Mouse (Mus musculus): ENCODE data around the gene Ifnlr1. TPM values are rescaled to one million over a fixed set of nuclear protein-coding genes. Genes with fewer than 3 reads are reported as not detected.
"Not testable (repeated sequence)": the region's sequence is repeated elsewhere in the genome, so short reads cannot be mapped to it uniquely, and the experiment has no call there.

Gene Ifnlr1
- polyA plus RNA-seq, 1 experiment, result 8.0 TPM

DNA sequence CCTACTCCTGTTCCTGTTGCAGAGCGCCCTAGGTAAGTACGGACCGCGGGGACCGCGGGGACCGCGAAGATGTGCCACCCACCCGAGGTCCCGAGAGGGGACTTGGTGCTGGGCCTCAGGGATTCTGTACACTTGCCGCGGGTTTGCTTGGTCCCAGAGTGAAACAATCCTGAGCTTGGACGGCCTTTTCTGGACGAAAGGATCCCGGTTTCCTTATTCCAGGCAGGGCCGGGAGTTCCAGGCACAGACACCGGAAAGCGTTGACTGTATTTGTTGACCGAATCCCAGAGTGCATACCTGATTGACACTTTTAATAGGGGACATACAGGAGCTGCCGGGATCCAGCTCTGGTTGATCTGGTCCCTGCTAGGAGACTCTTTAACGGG is 474 bp downstream of the Ifnlr1 start:
- DNase-seq (ENCODE audit: low spot score), result no peak

DNA sequence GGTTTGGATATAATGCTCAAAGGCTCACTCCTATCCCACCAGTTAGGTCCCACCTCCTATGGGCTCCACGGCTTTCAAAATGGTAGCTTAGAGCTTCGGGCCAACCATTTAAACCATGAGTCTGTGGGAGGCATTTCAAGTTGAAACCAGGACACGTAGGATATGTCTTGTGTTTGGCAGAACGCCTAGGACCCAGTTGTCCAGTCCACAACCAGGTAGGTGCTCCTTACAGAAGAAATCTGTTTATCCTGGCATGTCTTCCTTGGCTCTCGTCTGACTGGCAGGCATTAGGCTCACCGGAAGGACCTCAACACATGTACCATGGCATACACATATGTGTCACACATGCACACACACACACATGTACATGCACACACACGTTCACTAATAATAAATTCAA is 3.7 kb downstream of the Ifnlr1 start:
- no peak for DNase-seq (ENCODE audit: low spot score)

DNA sequence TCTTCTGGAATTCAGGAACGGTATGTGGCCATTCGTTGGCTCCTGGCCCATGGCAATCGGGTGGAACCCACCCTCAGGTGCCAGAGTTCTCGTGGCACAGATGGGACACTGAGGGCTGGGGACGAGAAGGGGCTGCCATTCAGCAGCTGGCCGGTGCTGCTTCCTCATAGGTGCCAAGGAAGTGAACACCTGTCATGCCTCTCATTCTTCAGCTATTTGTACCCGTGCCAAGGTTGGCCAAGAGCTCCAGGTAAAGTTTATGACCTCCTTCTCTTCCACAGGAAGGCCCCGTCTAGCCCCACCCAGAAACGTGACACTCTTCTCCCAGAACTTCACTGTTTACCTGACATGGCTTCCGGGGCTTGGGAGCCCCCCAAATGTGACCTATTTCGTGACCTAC is 4.2 kb downstream of the Ifnlr1 start:
- DNase-seq (ENCODE audit: low spot score), result no peak

DNA sequence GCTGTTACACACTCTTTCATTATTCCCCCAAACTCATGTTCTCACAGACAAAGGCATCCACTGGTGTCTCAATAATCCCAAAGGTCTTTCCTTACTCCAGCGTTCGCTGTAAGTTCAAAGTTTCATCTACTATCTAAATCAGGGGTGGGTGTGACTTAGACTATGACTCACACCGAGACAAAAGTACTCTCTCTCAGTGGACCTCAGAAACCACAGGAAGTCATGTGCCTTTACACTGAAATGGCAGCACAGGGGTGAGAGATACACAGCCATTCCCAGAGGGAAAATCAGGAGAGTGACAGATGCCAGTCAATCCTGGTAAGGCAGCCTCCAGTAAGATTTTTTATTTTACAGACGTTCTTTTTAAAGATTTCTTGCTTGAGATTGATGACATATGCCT is 6.8 kb downstream of the Ifnlr1 start:
- no peak for DNase-seq (ENCODE audit: low spot score)

DNA sequence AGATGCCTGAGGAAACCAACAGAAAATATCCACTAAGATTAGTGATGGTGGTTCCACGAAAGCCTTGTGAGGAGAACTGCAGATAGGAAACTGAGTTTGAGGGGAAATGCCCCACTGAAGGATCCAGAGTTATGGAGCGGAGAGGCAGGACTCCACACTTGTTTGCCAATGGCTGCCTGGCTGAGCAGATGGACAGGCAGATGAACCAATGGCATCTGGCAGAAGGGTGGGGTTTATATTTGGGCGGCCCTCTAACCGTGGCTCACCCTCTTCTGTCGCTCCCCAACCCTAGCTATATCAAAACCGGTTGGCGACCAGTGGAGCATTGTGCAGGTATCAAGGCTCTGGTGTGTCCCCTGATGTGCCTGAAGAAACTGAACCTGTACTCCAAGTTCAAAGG is 12.4 kb downstream of the Ifnlr1 start:
- DNase-seq (ENCODE audit: low spot score), result no peak

DNA sequence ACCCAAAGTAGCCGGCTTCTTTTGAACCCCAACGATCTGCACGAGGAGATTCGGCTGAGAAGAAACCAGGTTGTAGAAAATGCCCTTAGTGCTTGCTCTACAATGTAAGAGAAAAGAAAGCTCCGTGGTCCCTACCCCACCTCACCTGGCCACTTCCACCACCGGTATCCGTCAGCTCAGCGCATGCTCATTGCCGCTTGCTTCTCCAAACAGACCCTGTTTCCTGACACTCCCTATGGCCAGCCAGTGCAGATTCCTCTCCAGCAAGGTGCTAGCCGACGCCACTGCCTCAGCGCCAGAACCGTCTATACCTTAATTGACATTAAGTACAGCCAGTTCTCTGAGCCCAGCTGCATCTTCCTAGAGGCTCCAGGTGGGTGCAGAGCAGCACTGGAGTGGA is 17.4 kb downstream of the Ifnlr1 start:
- DNase-seq (ENCODE audit: low spot score), result no peak

DNA sequence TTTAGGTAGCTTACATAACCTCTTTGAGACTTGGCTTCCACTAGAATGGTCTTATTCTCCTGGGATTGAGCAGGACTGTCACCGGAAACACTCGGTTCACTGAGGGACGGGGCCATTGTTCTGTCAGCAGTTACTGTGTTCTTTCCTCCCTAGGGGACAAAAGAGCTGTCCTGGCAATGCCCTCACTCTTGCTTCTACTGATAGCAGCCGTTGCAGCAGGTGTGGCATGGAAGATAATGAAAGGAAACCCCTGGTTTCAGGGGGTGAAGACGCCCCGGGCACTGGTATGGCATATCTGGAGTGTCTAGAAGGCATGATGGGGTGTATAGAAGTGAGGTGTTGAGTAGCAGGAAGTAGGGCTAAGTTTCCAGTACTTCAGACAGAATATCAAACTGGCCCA is 17.9 kb downstream of the Ifnlr1 start:
- DNase-seq (ENCODE audit: low spot score), result no peak

DNA sequence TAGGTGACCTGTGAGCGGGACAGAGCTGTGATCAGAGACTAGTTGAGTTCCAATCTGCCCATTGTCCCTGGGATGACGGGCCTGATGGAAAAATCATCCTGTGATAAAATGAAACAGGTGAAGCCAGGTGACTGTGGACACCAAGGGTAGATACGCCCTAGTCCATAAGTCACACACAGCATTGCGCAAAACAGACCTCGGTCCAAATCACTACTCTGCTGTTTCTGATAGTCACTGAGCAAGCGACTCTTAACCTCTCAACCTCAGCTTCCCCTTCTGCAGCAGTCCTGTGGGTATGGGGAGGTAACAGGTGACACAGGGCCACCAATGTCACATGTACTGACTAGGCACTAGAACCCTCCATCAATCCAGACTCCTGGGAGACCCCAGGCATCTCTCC is 20.0 kb downstream of the Ifnlr1 start:
- DNase-seq (ENCODE audit: low spot score), result no peak

DNA sequence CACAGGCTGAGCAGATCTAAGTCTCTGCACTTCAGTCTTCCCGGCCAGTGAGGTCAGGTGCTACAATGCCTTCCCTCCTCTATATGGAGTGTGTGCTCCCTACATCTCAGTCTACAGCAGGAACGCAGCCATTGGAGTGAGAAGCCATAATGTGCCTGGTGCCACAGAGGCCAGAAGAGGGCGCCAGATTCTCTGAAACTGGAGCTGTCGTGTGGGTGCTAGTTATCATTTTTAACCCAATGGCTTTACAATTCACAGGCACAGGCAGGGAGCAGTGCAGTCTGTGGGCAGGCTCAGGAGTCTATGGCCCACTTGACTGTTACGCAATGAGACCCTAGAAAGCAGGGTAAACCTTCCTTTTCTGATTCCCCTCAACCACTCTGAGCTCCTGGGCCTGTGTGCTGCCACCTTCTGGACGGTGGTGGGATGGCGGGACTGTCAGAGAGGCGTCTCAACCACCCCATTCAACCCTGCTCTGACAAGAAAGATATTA is 23.0 kb downstream of the Ifnlr1 start:
- DNase-seq (ENCODE audit: low spot score), result peak; percentile 73

DNA sequence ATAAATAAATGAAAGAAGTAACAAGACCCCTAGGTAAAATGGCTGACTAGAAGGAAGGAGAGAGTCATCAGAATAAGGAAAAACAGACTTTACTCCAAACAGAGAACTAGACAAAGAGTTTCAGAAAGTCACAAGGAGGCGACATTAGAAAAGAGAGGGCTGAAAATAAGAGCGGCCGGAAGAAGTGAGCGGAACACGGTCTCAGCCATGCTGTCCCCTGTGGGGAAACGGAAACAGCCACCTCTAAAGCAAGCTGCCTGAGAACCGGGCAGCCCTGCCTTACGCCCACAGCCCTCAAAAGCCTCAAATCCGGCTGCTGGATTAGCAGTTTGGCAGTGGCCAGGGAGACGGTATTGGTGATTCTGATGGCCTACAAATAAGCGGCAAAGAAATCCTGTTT is 23.5 kb downstream of the Ifnlr1 start:
- no peak for DNase-seq (ENCODE audit: low spot score)

DNA sequence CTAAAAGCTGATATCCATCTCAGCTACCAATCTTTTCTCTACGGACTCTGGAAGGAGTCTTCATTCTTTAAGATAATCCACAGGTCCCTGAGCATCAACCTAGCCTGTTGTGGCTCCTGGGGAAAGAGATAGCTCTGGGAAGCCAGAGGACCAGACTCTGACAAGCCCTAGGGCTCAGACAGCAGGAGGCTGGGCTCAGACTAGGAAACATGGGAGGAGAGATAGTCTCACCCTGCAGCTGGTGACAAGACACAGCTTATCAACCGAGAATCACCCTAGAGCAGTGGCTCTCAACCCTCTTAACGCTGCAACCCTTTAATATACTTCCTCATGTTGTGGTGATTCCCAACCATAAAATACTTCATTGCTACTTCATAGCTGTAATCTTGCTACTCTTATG is 24.3 kb downstream of the Ifnlr1 start:
- no peak for DNase-seq (ENCODE audit: low spot score)

DNA sequence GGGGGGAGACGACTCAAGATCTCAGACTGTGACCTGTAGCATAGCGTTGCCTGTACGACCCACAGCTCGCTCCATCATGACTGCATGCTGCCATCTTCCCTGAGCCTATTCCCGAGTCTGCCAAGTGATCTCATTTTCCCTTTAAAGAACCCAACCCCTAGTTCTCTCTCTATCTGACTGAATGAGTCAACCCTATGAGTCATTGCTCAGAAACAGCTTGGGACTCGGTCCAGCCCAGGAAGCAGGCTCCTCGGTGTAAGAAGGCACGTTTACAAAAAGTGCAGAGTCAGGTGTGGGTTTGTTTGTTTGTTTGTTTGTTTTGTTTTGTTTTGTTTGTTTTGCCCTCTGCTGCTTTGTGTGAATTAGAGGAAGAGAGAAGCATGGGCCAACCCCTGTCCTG is 28.7 kb downstream of the Ifnlr1 start:
- DNase-seq (ENCODE audit: low spot score), result no peak

DNA sequence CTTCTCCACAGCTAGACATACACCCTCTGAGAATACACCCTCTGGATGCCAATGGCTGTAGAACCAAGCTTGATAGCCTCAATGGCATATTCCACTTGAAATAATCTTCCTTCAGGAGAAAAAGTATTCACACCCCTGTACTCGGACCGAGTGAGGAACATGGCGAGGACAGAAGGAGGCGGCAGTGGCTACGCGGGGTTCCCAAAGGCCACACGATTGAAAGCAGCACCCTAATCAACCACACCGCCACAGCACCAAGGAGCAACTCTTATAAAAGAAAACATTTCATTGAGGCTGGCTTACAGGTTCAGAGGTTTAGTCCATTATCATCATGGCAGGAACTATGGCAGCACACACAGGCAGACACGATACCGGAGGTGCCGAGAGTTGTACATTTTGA is 30.4 kb downstream of the Ifnlr1 start:
- DNase-seq (ENCODE audit: low spot score), result not testable (repeated sequence)

DNA sequence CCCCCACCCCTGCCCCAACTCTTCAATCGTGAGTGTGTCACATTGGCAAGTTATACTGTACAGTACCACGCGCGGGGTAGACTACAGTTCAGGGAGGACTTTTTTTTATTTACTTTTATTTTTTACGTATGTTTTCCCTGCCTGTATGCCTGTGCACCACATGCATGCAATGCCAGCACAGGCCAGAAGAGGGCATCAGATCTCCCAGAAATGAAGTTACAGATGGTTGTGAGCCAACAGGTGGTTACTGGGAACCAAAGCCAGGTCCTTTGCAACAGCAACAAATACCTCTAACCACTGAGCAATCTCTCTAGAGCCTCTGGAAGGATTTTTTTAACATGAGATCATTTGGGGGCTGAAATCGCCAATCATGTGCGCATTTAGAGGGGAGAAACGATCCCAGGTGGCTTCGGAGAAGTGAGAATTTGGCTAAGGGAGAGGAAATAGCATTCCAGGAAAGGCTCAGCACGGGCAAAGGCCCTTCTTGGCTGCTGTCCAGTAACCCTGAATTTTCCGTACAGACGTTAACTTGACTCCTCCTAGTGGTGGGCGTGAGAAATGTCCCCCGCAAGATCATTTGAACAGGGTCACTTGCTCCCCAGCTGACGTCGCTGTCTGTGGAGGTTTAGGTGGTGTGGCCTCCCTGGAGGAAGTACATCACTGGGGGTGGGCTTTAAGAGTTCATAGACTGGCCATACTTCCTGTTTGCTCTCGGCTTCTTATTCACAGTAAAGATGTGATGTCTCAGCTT is 36.6 kb downstream of the Ifnlr1 start:
- DNase-seq (ENCODE audit: low spot score), result no peak

DNA sequence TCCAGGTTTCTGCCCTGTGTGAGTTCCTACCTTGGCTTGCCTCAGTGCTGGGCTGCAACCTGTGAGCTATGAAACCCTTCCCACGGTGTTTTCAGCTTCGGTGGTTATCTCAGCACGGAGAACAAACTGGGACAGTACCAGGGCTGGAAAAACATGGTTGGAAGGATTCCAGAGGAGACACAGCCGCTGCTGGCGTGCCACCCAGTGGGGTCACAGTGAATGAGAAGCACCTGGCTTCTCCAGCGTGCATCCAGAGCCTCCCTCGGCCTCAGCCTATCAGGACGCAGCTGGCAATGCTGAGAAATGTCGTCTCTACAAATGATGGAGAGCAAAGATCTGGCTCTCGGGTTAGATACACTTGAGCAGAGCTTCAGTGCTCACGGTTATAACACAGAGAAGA is 40.3 kb downstream of the Ifnlr1 start:
- DNase-seq (ENCODE audit: low spot score), result no peak

DNA sequence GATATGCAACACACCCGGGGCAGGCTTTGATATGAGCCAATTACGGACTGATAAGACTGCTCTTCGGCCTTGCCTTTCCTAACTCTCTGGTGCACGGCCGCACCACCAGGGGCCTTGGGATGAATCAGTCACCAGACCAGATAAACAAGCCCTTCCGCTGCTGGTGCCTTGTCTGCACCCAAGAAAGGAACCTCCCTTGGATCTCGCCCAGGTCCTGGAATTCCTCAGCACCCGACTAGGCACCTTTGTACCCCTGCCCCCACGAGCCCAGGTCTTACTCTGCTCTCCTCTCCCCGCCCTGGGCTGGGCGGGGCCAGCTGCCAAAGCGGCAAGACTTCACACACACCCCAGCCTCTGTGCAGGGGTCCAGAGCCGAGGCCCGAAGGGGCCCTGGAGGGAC is 41.7 kb downstream of the Ifnlr1 start, which contains the start of gene Il22ra1:
Gene Il22ra1 (plus strand): TSS at position 356 of the 400 bp plus-strand sequence.
- peak; percentile 33 for DNase-seq (ENCODE audit: low spot score)

DNA sequence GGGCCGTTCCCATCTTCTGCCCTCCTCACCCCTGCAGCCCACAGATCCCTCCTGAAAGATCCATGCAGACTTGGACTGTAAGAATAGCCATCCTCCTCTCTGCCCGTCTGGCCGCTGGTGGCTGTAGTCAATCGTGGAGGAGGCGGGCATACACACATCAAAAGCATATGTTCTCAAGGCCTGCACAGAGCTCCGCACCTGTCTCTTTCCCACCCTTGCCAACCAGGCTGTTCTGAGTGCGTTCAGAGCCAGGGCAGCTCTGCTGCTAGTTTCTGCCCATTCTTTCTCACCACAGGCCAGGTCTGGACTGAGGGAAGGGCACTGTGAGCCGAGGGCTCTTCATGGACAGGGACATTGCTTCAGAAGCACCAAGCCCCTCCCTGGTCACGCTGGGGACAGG is 44.1 kb downstream of the Ifnlr1 start:
- no peak for DNase-seq (ENCODE audit: low spot score)

DNA sequence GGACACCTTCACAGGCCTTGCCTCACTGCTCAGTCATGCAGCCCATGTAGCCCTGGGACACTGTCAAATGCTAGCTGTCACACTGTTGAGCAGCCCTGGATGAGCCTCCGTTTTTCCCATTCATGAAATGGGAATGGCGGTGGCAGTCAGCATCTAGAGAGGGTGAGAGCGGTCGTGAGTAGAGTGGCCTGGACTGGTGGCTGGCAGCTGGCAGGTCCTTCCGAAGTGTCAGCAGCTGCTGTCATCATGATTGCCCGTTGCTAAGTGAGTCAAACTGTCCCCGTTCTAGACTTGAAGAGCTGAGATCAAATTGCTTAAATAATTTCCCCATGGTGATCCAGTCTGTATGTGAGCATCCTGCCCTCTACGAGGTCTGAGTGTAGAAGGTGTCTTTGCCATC is 44.9 kb downstream of the Ifnlr1 start:
- DNase-seq (ENCODE audit: low spot score), result no peak

DNA sequence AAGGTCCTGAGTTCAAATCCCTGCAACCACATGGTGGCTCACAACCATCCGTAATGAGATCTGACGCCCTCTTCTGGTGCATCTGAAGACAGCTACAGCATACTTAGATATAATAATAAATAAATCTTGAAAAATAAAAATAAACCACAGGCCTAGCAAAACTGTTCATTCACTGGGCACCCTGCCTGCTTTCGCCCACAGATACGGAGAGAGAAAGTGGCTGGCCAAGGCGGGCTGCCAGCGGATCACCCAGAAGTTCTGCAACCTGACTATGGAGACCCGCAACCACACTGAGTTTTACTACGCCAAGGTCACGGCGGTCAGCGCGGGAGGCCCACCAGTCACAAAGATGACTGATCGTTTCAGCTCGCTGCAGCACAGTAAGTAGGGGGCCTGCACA is 47.8 kb downstream of the Ifnlr1 start:
- DNase-seq (ENCODE audit: low spot score), result no peak

DNA sequence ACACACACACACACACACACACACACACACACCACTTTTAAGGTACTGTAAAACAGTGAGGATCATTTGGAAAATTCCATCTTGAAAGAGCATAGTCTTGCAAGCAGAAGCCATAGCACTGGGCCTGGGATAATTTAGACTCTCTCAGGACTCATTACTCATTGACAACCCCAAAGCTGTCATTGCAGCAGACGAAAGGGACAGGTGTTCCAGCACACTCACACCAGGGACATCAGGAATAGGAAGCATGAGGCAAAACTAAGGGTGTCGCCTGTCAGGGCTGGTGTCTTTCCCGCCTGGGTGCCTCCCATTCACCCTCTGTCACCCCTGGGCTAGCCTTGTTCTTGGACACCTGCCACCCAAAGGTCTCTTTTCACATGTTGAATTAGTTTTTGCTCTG is 50.8 kb downstream of the Ifnlr1 start:
- no peak for DNase-seq (ENCODE audit: low spot score)

DNA sequence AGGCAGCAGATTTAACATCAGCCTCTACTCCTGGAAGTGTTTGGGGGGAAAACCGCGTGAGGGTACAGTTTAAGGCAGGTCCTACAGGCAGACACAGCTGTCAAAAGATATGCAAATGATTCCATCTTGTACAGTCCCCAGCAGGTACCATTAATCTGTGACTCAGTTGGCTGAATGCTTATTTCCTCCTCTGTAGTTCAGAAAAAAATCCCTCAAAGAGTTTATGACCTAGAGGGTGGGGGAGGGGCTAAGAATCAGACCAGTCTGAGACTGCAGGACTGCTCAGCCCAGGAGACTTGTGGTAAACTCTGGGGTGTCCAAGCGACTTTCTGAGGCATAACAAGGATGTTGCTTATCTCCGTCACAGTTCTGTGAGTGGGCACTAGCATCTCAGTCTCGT is 52.1 kb downstream of the Ifnlr1 start:
- DNase-seq (ENCODE audit: low spot score), result no peak

DNA sequence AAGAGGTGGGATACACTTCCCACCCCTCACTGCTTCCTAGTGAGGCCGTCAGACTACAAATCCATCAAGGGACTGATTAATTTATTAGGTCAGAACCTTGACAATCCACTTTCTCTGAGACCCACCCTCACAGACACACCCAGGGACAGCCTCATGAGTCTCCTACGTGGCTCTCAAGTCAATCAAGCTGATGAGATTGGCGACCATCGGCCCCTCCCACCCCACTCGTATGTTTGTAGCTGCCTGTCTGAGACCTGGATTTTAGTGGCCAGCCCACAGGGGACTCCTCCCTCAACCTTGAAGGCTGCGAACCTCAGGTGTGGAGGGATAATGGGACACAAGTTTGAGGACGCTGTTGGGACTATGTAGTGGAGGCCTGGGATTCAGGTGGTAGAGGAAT is 53.1 kb downstream of the Ifnlr1 start:
- no peak for DNase-seq (ENCODE audit: low spot score)

DNA sequence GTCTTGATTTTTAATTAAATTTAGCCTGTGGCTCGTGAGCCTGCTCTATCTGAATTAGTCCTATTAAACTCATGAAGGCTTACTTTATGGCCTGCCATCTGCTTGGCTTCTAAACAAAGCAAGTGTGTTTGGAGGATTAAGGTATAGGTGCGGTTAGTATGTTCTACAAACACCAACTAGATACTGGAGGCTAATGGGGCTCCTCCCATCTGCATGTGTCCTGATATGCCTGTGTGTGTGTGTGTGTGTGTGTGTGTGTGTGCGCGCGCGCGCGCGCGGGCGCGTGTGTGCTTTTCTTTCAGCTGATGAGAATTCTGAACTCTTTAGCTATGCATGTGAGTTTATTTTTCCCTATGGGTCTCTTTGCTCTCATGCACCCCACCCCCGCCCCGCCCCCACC is 53.6 kb downstream of the Ifnlr1 start:
- DNase-seq (ENCODE audit: low spot score), result no peak

DNA sequence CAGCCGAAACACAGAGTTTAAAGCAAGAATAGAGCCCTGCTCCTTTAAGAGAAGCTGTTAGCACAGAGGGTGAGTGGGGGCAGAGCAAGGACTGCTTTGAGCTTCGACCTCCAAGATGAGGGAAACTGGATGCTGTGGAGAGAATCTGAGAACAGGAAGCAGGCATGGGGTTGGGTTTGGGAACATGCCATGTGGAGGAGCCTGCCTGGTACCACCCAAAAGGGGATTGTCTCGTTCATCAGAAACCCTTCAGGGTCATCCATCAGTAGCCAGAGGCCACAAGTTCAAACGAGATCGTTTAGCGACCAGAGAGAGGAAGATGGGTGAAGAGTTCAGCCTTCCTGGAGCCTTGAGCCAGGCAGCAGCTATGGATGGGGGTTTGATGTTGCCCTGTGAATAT is 57.4 kb downstream of the Ifnlr1 start:
- no peak for DNase-seq (ENCODE audit: low spot score)

Data from urinary bladder, adult 2 months (tissue).